Mouse (Mus musculus) embryonic facial prominence, embryonic 14.5 days (tissue): ENCODE results near the gene Lpin3. TPM values are rescaled to one million over a fixed set of nuclear protein-coding genes. Genes with fewer than 3 reads are reported as not detected.
A peak's percentile ranks its signal among the peaks of the same experiment; 100 is the strongest.

Experiments used
- ATAC-seq: fragments of 200-750 bp; cut with Nextera tagmentation; 2 replicates; pipeline ENCODE4 v1.8.0; 2017; ENCODE audit warnings: low read depth, moderate number of reproducible peaks, moderate TSS enrichment
- DNase-seq: peaks from one replicate; pipeline ENCODE4 v3.0.0-alpha.2; 2015; ENCODE audit warnings: low spot score
- H3K27ac ChIP-seq: fragments of 300-500 bp; sonication (generic); replicated peaks from 2 replicates; pipeline ENCODE4 v1.5.1; 2014; ENCODE audit warnings: low read depth, mild to moderate bottlenecking, low read length, moderate library complexity
- H3K27me3 ChIP-seq: fragments of 300-500 bp; sonication (generic); replicated peaks from 2 replicates; pipeline ENCODE4 v1.6.1; 2014; ENCODE audit warnings: low read length; ENCODE audit not compliant: control insufficient read depth, insufficient read depth
- H3K36me3 ChIP-seq: fragments of 300-500 bp; sonication (generic); 2 replicates; pipeline ENCODE4 v1.6.1; 2014; ENCODE audit warnings: low read length, mixed read lengths; ENCODE audit not compliant: control insufficient read depth, insufficient read depth
- H3K4me1 ChIP-seq: fragments of 300-500 bp; sonication (generic); 2 replicates; pipeline ENCODE4 v1.6.1; 2014; ENCODE audit warnings: antibody characterized with exemption, low read length; ENCODE audit not compliant: control insufficient read depth, insufficient read depth
- H3K4me2 ChIP-seq: fragments of 300-500 bp; sonication (generic); 2 replicates; pipeline ENCODE4 v1.6.1; 2014; ENCODE audit warnings: low read depth, mild to moderate bottlenecking, low read length, moderate library complexity, mixed read lengths
- H3K4me3 ChIP-seq: fragments of 300-500 bp; sonication (generic); 2 replicates; pipeline ENCODE4 v1.5.1; 2014; ENCODE audit warnings: low read depth, mild to moderate bottlenecking, low read length
- H3K9ac ChIP-seq: fragments of 300-500 bp; sonication (generic); 2 replicates; pipeline ENCODE4 v1.6.1; 2014; ENCODE audit warnings: low read depth, mild to moderate bottlenecking, low read length, moderate library complexity, mixed read lengths
- H3K9me3 ChIP-seq: fragments of 300-500 bp; sonication (generic); 2 replicates; pipeline ENCODE4 v1.6.1; 2016; ENCODE audit warnings: low read length; ENCODE audit not compliant: control insufficient read depth
- WGBS: fragments of 180-500 bp; shearing (Covaris S2); extraction: QIAGEN DNeasy Blood & Tissue Kit; methylation state at CpG from one replicate; pipeline ENCODE4 v1.1.7; 2014; 5-methylcytosine and 5-hydroxymethylcytosine counted together
- polyA plus RNA-seq: library from polyadenylated mRNA; unstranded; fragments of >200 nt; fragmentation: Nextera tagmentation; extraction: Ambion mirVana; gene quantifications from 2 replicates; pipeline ENCODE4 v1.2.1, GENCODE M21; 2014

Lpin3 gene
- polyA plus RNA-seq, 1 experiment from 2014 or later, result 1.1 TPM

DNA sequence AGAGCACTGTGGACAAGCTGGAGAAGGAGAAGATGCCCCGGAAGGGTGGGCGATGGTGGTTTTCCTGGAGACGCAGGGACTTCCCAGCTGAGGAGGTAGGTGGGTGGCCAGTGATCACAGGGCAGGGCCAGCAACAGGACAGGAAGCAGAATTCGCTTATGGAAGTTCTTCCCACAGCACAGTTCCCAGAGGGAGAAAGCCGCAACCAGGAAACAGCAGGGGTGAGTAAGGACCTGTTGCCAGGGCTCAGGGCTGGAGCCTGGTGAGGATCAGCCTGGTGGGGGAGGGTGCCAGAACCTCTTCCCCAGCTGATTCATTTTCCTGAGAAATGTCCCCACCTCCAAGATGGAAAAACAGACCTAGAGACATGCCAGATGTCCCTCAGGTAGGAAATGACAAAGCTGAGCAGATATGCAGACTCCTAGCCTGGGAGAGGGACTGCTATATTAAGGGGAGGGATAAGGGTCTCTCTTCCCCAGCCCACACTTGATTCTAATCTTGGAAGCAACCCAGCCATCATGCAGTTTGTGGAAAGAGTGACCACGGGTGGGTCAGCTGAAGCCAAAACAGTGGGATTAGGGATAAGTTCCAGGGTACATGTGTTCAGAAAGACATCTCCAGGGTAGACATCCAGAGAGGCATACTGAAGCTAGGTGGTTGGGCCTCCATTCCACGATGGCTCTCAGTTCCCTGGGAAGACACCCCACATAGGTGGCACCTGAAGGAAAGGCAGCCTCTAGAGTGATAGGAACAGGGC lies 21.4 kb downstream of the Lpin3 start:
- no peak for ATAC-seq
- Histone ChIP-seq H3K9me3 (no peaks in the 10 kb centered on the region), H3K4me3 (no peak overlapping the region), H3K4me2 (no peak overlapping the region), H3K36me3 (peaks cover 13% of the 10 kb centered on the region; the same call in 1 of the 2 replicates), H3K9ac (no peak overlapping the region), H3K27ac (no peak overlapping the region), H3K4me1 (no peaks in the 10 kb centered on the region), H3K27me3 (no peaks in the 10 kb centered on the region)
- DNase-seq, result no peak
- WGBS, result 77% methylated on average over 7 of the region's 7 CpGs

DNA sequence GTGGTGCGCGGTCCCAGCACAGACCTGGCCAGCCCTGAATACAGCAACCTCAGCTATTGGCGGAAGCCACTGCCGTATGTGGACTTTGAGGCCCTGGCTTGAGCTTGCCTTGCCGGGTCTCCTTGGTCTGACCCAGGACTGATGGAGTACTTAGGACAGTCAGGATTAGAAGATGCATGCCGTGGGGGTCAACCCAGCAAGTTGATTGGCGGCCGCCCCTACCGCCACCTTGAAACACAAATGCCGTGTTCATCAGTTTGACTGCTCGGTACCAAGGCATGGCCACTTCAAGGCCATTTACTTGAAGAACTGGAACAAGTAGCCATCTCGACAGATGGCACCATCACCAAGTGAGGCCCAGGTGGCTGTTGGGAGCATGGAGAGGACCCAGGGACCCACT lies 24.8 kb downstream of the Lpin3 start:
- Histone ChIP-seq H3K4me2 (no peak overlapping the region), H3K4me1 (no peaks in the 10 kb centered on the region), H3K36me3 (peaks cover 36% of the 10 kb centered on the region), H3K4me3 (no peak overlapping the region), H3K27me3 (peaks cover 5% of the 10 kb centered on the region; the same call in 1 of the 2 replicates), H3K9me3 (no peaks in the 10 kb centered on the region), H3K27ac (no peak overlapping the region), H3K9ac (no peak overlapping the region)
- DNase-seq (no peak), ATAC-seq (no peak)
- whole genome bisulfite sequencing, result 94% methylated on average over 12 of the region's 12 CpGs

DNA sequence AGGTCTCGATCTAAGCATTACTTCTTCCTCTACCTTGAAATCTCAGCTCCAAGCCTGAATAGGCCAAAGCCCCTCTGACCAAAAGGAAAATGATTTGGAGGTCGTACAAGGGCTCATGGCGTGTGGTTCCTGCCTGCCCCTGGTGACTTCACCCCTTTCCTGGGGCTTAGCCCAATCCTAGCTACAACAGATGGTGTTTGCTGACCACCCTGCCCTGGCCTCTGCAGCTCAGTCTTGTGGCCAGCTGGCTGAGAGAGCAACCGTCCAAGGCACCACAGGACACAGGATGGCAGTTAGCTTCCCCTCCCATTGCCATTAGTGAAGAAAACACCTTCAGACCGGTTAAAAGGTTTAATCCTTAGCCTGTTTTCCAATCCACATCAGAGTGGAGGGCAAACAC lies 25.6 kb downstream of the Lpin3 start:
- DNase-seq (no peak), ATAC-seq (no peak)
- Histone ChIP-seq H3K9me3 (no peaks in the 10 kb centered on the region), H3K4me1 (0 out of 2 replicates have a peak, but pooled peaks cover 4% of the 10 kb centered on the region), H3K36me3 (peaks cover 36% of the 10 kb centered on the region), H3K4me3 (no peak overlapping the region), H3K4me2 (no peak overlapping the region), H3K9ac (no peak overlapping the region), H3K27ac (no peak overlapping the region), H3K27me3 (peaks cover 12% of the 10 kb centered on the region)
- WGBS, result 77% methylated on average over 5 of the region's 5 CpGs

DNA sequence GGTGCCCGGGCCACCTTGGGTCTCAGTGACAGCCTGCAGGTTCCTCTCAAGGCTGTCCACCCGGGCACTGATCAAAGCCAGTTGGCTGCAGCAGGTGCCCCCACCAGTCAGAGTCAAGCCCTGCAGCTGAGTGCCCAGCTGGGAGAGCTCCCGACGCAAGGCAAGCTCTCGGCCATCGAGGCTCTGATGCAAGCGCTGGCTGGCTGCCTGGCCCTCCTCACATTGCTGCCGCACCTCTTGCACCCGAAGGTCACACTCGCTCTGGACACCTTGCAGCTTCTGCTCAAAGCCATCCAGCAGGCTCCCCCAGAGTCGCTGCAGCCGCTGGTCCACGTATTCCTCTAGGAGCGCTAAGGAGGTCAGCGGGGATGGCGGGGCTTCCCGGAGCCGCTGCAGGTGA lies 28.1 kb downstream of the Lpin3 start:
- peaks cover 23% of the 10 kb centered on the region for H3K27me3 ChIP-seq
- ATAC-seq (no peak), DNase-seq (no peak)
- H3K4me2 ChIP-seq, result no peak overlapping the region
- peaks cover 36% of the 10 kb centered on the region for H3K36me3 ChIP-seq
- WGBS, result 62% methylated on average over 14 of the region's 18 CpGs
- H3K4me3 ChIP-seq, result no peak overlapping the region
- peaks cover 10% of the 10 kb centered on the region; the same call in 1 of the 2 replicates for H3K4me1 ChIP-seq
- no peak overlapping the region for H3K9ac ChIP-seq
- no peak overlapping the region for H3K27ac ChIP-seq
- H3K9me3 ChIP-seq, result no peaks in the 10 kb centered on the region

DNA sequence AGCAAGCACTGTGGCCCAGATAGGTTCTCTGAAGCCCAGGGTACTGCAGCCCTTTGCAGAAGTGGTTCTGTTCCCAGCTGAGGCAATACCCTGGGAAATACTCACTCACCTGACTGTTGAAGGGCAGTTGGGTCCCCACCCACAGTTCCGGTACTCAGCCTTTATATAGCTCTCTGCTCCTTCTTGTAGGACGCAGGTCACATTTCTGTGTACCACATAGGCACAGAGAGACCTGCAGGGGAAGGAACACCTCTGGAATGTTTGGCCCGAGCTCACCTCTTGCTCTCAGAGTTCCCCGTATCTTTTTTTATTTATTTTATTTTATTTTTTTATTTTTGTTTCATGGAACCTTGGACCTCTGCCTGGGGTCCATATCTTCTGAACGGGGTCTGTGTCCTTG lies 30.2 kb downstream of the Lpin3 start:
- Histone ChIP-seq H3K27me3 (peaks cover 23% of the 10 kb centered on the region), H3K4me3 (peak overlapping the region; percentile 63; the same call in 1 of the 2 replicates), H3K4me2 (peak overlapping the region; percentile 91), H3K27ac (no peak overlapping the region), H3K9me3 (no peaks in the 10 kb centered on the region), H3K36me3 (peaks cover 33% of the 10 kb centered on the region), H3K9ac (no peak overlapping the region), H3K4me1 (peaks cover 14% of the 10 kb centered on the region; the same call in 1 of the 2 replicates)
- ATAC-seq (no peak), DNase-seq (no peak)
- 84% methylated on average over 5 of the region's 5 CpGs for WGBS

DNA sequence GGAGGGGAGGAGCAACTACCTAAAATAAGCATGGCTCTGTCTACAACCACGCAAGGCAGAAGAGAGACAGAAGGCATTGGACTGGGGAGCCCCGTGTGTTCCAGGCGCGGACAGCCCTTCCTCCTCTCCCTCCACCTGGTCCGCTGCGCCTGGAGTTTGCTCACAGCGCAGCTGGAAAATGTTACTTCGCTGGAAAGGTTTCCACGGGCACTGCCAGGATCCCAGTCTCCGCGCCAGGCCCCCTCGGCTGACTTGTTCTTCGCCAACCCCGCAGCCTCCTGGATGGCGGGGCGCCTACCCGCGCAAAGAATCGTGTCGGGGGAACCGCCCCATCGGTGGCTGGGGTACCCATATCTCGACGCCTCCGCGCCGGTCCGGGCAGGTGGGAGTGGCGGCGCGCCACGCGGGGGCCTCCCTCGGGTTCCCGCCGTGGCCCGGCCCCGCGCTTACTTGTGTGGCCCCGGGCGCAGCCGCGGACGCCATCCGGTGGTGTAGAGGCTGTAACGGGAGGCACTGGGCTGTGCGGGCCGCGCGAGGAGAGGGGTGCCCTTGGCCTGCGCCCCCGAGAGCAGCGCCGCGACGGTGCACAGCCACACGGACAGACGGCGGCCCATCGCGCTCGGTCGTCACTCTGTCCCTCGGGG lies 31.2 kb downstream of the Lpin3 start:
- Histone ChIP-seq H3K4me3 (peak overlapping the region; percentile 63), H3K36me3 (peaks cover 25% of the 10 kb centered on the region), H3K27ac (peak overlapping the region; percentile 67), H3K4me2 (peak overlapping the region; percentile 91), H3K9me3 (no peaks in the 10 kb centered on the region), H3K4me1 (peaks cover 17% of the 10 kb centered on the region), H3K27me3 (peaks cover 23% of the 10 kb centered on the region), H3K9ac (peak overlapping the region; percentile 75)
- DNase-seq (peak; percentile 65), ATAC-seq (peak; percentile 50)
- WGBS, result under 1% methylated on average over 36 of the region's 64 CpGs

DNA sequence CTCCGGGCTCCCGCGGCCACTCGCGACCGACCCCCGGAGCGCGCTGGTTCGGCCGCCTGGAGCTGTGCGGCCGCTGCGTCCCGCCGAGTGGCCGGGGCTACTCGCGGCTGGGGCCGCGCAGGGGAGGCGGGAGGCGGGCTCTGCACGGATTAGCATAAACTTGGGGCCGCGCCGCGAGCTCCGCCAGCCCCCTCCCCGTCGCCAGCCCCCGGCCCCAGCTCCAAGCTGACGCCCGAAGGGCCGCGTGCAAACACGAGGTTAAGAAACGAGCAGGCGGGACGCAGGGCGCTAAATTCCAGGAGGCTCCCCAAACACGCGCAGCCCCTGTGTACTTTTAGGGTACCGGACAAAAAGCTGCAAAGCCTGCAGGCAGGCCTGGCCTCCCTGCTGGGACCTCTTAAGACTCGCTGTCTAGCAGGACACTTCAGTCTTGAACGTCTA lies 31.8 kb downstream of the Lpin3 start, which contains the start of gene Emilin3:
TSS of gene Emilin3 (minus strand) at position 98 of the 441 bp plus-strand sequence.
- H3K4me2 ChIP-seq, result peak within 1 kb of the TSS; percentile 91
- peak within 1 kb of the TSS; percentile 63 for H3K4me3 ChIP-seq
- WGBS, result 15% methylated on average over 2 of the region's 46 CpGs
- H3K9ac ChIP-seq, result peak within 1 kb of the TSS; percentile 75
- H3K4me1 ChIP-seq, result peaks cover 17% of the 10 kb centered on the region
- DNase-seq (peak; percentile 81), ATAC-seq (peak; percentile 76)
- H3K9me3 ChIP-seq, result no peaks in the 10 kb centered on the region
- H3K27ac ChIP-seq, result peak within 1 kb of the TSS; percentile 67
- peaks cover 23% of the 10 kb centered on the region for H3K27me3 ChIP-seq
- peaks cover 19% of the 10 kb centered on the region for H3K36me3 ChIP-seq

DNA sequence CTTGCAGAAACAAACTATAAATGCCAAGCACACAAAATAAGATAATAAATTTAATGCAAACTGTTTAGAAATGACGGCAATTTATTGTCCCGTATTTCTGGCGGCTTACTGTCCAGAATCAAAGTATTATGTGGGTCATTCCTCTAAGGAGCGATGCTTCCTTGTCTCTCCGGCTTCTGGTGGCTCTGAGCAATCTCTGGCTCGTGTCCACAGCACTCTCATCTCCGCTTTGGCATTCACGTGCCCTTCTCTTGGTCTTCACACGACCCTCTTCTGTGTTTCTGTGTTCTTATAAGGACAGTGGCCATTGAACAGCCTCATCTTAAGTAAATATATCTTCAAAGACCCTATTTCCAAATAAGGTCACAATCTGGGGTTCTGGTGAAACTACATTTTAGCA lies 34.2 kb downstream of the Lpin3 start:
- no peak overlapping the region for H3K27ac ChIP-seq

More for the DNA sequence above, 34.2 kb downstream of the Lpin3 start:
- no peak for ATAC-seq
- 81% methylated on average over 9 of the region's 9 CpGs for WGBS
- Histone ChIP-seq H3K9ac (no peak overlapping the region), H3K27me3 (peaks cover 23% of the 10 kb centered on the region), H3K4me3 (no peak overlapping the region), H3K36me3 (no peaks in the 10 kb centered on the region), H3K4me2 (no peak overlapping the region), H3K9me3 (no peaks in the 10 kb centered on the region), H3K4me1 (peaks cover 17% of the 10 kb centered on the region)
- no peak for DNase-seq
